Mouse (Mus musculus): Measurements from ENCODE around the gene Gcgr. TPM values are rescaled to one million over a fixed set of nuclear protein-coding genes. Genes with fewer than 3 reads are reported as not detected.
"Not testable (repeated sequence)": the region's sequence is repeated elsewhere in the genome, so short reads cannot be mapped to it uniquely, and the experiment has no call there.

Gcgr gene
- polyA plus RNA-seq, 1 experiment from 2014 or later: 1.8 TPM

DNA sequence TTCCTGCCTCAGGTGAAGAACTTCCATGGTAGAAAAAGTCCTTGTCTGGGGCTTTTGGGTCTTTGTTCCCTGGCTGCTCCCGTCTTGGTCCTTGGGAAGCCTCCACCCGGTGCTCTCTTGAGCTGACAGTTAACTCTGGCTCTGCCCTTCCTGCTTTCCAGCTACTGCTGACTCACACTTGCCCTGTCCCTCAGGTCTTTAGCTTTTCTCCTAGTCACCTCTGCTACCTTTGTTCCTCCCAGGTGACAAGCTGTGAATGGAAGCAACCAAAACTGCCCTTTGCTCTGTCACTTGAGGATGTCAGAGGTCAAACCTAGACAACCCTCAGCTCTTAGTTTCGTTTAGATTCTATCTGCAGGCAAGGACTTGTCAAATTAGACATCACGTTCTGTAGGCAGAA, 20.6 kb upstream of the Gcgr start:
- Histone ChIP-seq H3K4me1 (ENCODE audit: control insufficient read depth, insufficient read depth, low read length) (peaks cover 5% of the 10 kb centered on the region; the same call in 1 of the 2 replicates), H3K4me3 (ENCODE audit: low read depth, low read length) (no peak overlapping the region)

DNA sequence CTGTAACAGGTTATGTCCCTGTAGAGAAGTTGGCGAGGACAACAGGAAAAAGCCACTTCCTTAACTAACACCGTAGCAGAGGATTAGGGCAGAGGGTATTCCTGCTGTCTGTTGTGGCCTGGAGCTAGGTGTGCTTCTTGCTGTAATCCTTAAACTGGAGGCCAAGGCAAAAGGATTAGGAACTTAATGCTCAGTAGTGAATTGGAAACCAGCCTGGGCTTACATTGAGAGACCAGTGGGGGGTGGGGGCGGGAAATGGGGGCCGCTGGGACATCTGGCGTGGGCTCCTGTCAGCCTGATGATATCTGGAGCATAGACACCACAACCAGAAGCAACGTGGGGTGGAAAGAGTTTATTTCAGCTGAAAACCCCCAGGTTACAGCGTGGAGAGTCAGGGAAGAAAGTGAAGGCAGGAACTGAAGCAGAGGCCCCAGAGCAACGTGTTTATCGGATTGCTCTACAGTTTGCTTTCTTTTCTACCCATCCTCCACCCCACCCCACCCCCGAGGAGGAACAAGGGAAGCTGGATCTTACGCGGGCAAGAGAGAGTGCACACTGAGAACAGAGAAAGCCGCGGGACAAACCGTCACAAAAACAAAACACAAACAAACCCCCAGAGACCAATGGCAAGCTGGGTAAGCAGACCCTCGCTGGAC, 20.0 kb upstream of the Gcgr start:
- peak overlapping the region; percentile 37 for H3K4me2 ChIP-seq (ENCODE audit: low read depth, severe bottlenecking)
- 11% methylated on average over 16 of the region's 16 CpGs for WGBS
- no peaks in the 10 kb centered on the region for H3K9me3 ChIP-seq (ENCODE audit: control insufficient read depth, low read length)
- no peaks in the 10 kb centered on the region for H3K36me3 ChIP-seq (ENCODE audit: control insufficient read depth, insufficient read depth, low read length)
- no peak overlapping the region for H3K4me3 ChIP-seq (ENCODE audit: low read depth, low read length)
- no peak for ATAC-seq (ENCODE audit: insufficient number of reproducible peaks, low FRiP score, low TSS enrichment, low read depth)
- H3K27ac ChIP-seq (replicated peaks; ENCODE audit: low read depth, low read length): no peak overlapping the region
- H3K27me3 ChIP-seq (ENCODE audit: control insufficient read depth, insufficient read depth, low read length): no peaks in the 10 kb centered on the region
- peak overlapping the region; percentile 52; the same call in 1 of the 2 replicates for H3K9ac ChIP-seq (ENCODE audit: low read length)
- peaks cover 5% of the 10 kb centered on the region; the same call in 1 of the 2 replicates for H3K4me1 ChIP-seq (ENCODE audit: control insufficient read depth, insufficient read depth, low read length)
- DNase-seq (ENCODE audit: low spot score): no peak

More for the DNA sequence above, 20.6 kb upstream of the Gcgr start:
- Histone ChIP-seq H3K36me3 (ENCODE audit: control insufficient read depth, insufficient read depth, low read length) (no peaks in the 10 kb centered on the region), H3K9me3 (ENCODE audit: control insufficient read depth, low read length) (no peaks in the 10 kb centered on the region), H3K9ac (ENCODE audit: low read length) (no peak overlapping the region), H3K27ac (replicated peaks; ENCODE audit: low read depth, low read length) (no peak overlapping the region), H3K27me3 (ENCODE audit: control insufficient read depth, insufficient read depth, low read length) (no peaks in the 10 kb centered on the region), H3K4me2 (ENCODE audit: low read depth, severe bottlenecking) (no peak overlapping the region)
- no peak for DNase-seq (ENCODE audit: low spot score)
- 44% methylated on average over 4 of the region's 4 CpGs for WGBS
- ATAC-seq (ENCODE audit: insufficient number of reproducible peaks, low FRiP score, low TSS enrichment, low read depth): no peak

DNA sequence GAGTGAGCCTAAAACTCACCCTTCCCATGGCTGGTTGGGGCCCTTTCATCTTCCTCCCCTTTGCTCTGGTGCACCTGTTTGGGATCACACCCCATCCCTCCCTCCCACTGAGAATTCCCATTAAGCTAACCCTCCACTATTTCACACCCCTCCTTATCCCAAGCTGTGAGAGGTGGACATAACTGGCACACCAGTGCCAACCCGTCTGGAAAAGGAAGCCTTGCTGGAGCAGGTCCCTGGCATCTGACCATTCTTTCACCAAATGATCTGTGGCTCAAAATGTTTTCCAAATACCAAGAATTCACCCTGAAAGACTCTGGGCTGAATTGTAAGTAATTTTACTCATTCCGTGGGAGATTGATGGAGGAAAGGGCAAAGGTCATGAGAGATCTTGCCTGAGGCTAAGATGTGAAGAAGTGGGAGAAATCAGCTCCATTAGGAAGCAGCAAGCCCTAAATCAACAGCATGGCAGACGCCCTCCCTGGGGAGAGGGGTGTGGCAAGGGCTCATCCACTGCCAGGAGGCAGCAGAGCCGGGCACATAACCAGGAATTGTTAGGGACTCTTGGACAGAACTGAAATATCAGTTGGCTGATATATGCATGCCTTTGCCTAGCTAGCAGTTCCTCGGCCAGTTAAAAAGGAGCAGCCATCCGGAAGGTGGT, 17.6 kb upstream of the Gcgr start:
- Histone ChIP-seq H3K4me1 (ENCODE audit: control insufficient read depth, insufficient read depth, low read length) (peaks cover 5% of the 10 kb centered on the region; the same call in 1 of the 2 replicates), H3K9ac (ENCODE audit: low read length) (no peak overlapping the region), H3K4me3 (ENCODE audit: low read depth, low read length) (no peak overlapping the region), H3K4me2 (ENCODE audit: low read depth, severe bottlenecking) (no peak overlapping the region), H3K9me3 (ENCODE audit: control insufficient read depth, low read length) (no peaks in the 10 kb centered on the region), H3K27ac (replicated peaks; ENCODE audit: low read depth, low read length) (no peak overlapping the region), H3K36me3 (ENCODE audit: control insufficient read depth, insufficient read depth, low read length) (no peaks in the 10 kb centered on the region), H3K27me3 (ENCODE audit: control insufficient read depth, insufficient read depth, low read length) (no peaks in the 10 kb centered on the region)
- DNase-seq (ENCODE audit: low spot score) (no peak), ATAC-seq (ENCODE audit: insufficient number of reproducible peaks, low FRiP score, low TSS enrichment, low read depth) (no peak)
- 28% methylated on average over 6 of the region's 6 CpGs for WGBS

DNA sequence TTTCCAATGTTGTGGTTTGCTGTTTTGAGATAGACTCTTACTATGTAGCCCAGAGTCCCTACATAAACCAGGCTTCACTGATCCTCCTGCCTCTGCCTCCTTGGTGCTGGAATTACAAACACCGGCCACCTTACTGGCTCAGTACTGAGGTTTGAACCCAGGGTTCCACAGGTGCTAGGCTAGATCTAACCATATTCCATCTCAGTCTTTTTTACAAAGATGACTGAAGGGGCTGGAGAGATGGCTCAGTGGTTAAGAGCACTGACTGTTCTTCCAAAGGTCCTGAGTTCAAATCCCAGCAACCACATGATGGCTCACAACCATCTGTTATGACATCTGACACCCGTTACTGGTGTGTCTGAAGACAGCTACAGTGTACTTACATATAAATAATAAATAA, 16.2 kb upstream of the Gcgr start:
- H3K27me3 ChIP-seq (ENCODE audit: control insufficient read depth, insufficient read depth, low read length); ATAC-seq (ENCODE audit: insufficient number of reproducible peaks, low FRiP score, low TSS enrichment, low read depth): not testable (repeated sequence)
- WGBS: 90% methylated on average over 2 of the region's 2 CpGs

DNA sequence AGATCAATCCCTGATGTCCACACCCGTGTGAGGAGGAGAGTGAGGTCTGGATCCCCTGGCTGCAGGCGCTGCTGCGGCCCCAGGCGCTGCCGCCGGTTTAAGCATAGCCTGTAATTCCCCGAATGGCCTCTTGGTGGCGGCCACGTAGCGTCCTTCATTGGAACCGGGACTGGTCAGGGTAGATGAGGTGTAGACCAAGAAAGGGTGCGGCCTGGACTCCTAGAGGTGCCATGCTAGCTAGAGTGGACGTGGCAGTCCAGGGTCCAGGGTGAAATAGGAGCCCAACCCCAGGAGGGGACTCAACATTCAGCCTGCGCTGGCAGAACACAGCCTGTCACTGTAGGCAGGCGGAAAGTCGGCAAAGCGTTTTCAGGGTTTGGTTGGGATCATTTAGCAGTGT, 14.9 kb upstream of the Gcgr start:
- no peaks in the 10 kb centered on the region for H3K27me3 ChIP-seq (ENCODE audit: control insufficient read depth, insufficient read depth, low read length)
- H3K4me3 ChIP-seq (ENCODE audit: low read depth, low read length): no peak overlapping the region
- no peaks in the 10 kb centered on the region for H3K36me3 ChIP-seq (ENCODE audit: control insufficient read depth, insufficient read depth, low read length)
- H3K4me1 ChIP-seq (ENCODE audit: control insufficient read depth, insufficient read depth, low read length): peaks cover 8% of the 10 kb centered on the region
- no peak overlapping the region for H3K9ac ChIP-seq (ENCODE audit: low read length)
- H3K4me2 ChIP-seq (ENCODE audit: low read depth, severe bottlenecking): no peak overlapping the region
- no peaks in the 10 kb centered on the region for H3K9me3 ChIP-seq (ENCODE audit: control insufficient read depth, low read length)
- peak; percentile 95 for DNase-seq (ENCODE audit: low spot score)
- H3K27ac ChIP-seq (replicated peaks; ENCODE audit: low read depth, low read length): no peak overlapping the region
- peak; percentile 55; the same call in 1 of the 2 replicates for ATAC-seq (ENCODE audit: insufficient number of reproducible peaks, low FRiP score, low TSS enrichment, low read depth)
- WGBS: 17% methylated on average over 17 of the region's 17 CpGs

More for the DNA sequence above, 16.2 kb upstream of the Gcgr start:
- H3K36me3 ChIP-seq (ENCODE audit: control insufficient read depth, insufficient read depth, low read length); H3K9ac ChIP-seq (ENCODE audit: low read length); H3K4me3 ChIP-seq (ENCODE audit: low read depth, low read length); DNase-seq (ENCODE audit: low spot score); H3K4me2 ChIP-seq (ENCODE audit: low read depth, severe bottlenecking); H3K4me1 ChIP-seq (ENCODE audit: control insufficient read depth, insufficient read depth, low read length); H3K27ac ChIP-seq (replicated peaks; ENCODE audit: low read depth, low read length); H3K9me3 ChIP-seq (ENCODE audit: control insufficient read depth, low read length): not testable (repeated sequence)

DNA sequence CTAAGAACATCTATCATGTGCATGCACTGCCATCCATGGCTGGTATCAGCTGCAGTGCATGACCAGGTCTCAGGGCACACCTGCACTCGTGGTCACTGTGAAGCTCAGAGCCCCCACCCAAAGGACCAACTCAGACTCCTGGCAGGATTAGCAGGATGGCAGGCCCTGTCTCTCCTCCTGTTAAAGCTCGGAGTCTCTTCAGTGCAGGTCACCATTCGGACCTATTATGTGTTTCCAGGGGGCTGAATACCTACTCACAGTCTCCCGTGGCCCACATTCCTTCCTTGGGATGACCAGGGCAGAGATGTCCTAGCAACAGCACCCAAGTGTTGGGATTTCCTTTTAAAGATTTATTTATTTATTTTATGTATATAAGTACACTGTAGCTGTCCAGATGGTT, 13.4 kb upstream of the Gcgr start:
- Histone ChIP-seq H3K4me3 (ENCODE audit: low read depth, low read length) (no peak overlapping the region), H3K36me3 (ENCODE audit: control insufficient read depth, insufficient read depth, low read length) (no peaks in the 10 kb centered on the region), H3K4me1 (ENCODE audit: control insufficient read depth, insufficient read depth, low read length) (peaks cover 6% of the 10 kb centered on the region; the same call in 1 of the 2 replicates), H3K9me3 (ENCODE audit: control insufficient read depth, low read length) (no peaks in the 10 kb centered on the region), H3K9ac (ENCODE audit: low read length) (no peak overlapping the region), H3K27ac (replicated peaks; ENCODE audit: low read depth, low read length) (no peak overlapping the region), H3K4me2 (ENCODE audit: low read depth, severe bottlenecking) (no peak overlapping the region), H3K27me3 (ENCODE audit: control insufficient read depth, insufficient read depth, low read length) (no peaks in the 10 kb centered on the region)
- no peak for ATAC-seq (ENCODE audit: insufficient number of reproducible peaks, low FRiP score, low TSS enrichment, low read depth)
- no peak for DNase-seq (ENCODE audit: low spot score)
- WGBS: 88% methylated on average over 4 of the region's 4 CpGs

DNA sequence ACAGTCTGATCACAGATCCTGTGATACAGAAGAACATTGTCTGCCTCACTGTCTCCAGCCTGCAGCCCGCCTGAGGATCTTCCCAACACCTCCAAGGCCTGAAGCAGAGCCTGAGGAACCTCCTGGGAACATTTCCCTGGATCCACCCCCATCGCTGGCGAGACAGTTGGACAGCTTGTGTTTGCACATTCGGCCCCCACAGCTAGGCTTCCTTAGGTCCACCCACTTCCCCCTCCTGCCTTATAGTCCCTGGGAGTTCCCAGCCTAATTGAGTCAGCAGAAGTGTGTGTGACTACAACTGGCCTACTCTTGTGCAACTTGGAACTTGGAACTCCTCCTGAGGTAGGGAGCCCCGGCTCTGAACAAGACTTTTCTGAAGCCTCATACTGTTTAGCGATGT, 12.5 kb upstream of the Gcgr start:
- H3K9ac ChIP-seq (ENCODE audit: low read length): no peak overlapping the region
- no peak overlapping the region for H3K4me2 ChIP-seq (ENCODE audit: low read depth, severe bottlenecking)
- H3K27me3 ChIP-seq (ENCODE audit: control insufficient read depth, insufficient read depth, low read length): no peaks in the 10 kb centered on the region
- DNase-seq (ENCODE audit: low spot score) (no peak), ATAC-seq (ENCODE audit: insufficient number of reproducible peaks, low FRiP score, low TSS enrichment, low read depth) (no peak)
- peaks cover 6% of the 10 kb centered on the region; the same call in 1 of the 2 replicates for H3K4me1 ChIP-seq (ENCODE audit: control insufficient read depth, insufficient read depth, low read length)
- no peak overlapping the region for H3K27ac ChIP-seq (replicated peaks; ENCODE audit: low read depth, low read length)
- no peak overlapping the region for H3K4me3 ChIP-seq (ENCODE audit: low read depth, low read length)
- WGBS: 65% methylated on average over 6 of the region's 6 CpGs
- no peaks in the 10 kb centered on the region for H3K36me3 ChIP-seq (ENCODE audit: control insufficient read depth, insufficient read depth, low read length)
- no peaks in the 10 kb centered on the region for H3K9me3 ChIP-seq (ENCODE audit: control insufficient read depth, low read length)

DNA sequence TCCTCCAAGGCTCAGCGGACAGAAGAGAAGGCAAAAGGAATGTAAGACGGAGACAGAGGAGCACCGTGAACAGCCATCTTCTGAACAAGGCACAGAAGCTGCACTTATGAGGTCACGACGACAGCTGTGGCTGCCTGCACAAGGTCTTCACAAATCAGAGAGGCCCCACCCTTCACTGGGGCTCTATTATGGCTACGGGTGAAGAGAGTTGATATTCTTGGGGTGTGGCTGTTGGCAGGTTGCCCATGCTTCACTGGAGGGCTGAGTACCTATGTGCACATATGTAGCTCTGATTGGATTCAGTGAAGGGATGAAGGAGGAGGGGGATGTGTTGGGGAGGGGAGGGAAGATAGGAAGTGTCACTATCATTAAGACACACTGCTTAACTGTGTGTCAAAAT, 11.9 kb upstream of the Gcgr start:
- Histone ChIP-seq H3K4me1 (ENCODE audit: control insufficient read depth, insufficient read depth, low read length) (peaks cover 6% of the 10 kb centered on the region; the same call in 1 of the 2 replicates), H3K4me2 (ENCODE audit: low read depth, severe bottlenecking) (no peak overlapping the region), H3K4me3 (ENCODE audit: low read depth, low read length) (no peak overlapping the region), H3K27me3 (ENCODE audit: control insufficient read depth, insufficient read depth, low read length) (no peaks in the 10 kb centered on the region), H3K27ac (replicated peaks; ENCODE audit: low read depth, low read length) (no peak overlapping the region), H3K36me3 (ENCODE audit: control insufficient read depth, insufficient read depth, low read length) (no peaks in the 10 kb centered on the region), H3K9me3 (ENCODE audit: control insufficient read depth, low read length) (no peaks in the 10 kb centered on the region), H3K9ac (ENCODE audit: low read length) (no peak overlapping the region)
- 77% methylated on average over 6 of the region's 6 CpGs for WGBS
- DNase-seq (ENCODE audit: low spot score) (no peak), ATAC-seq (ENCODE audit: insufficient number of reproducible peaks, low FRiP score, low TSS enrichment, low read depth) (no peak)
